1 mouse cellular context compared by ENCODE assay signal in the genomic region with DNA sequence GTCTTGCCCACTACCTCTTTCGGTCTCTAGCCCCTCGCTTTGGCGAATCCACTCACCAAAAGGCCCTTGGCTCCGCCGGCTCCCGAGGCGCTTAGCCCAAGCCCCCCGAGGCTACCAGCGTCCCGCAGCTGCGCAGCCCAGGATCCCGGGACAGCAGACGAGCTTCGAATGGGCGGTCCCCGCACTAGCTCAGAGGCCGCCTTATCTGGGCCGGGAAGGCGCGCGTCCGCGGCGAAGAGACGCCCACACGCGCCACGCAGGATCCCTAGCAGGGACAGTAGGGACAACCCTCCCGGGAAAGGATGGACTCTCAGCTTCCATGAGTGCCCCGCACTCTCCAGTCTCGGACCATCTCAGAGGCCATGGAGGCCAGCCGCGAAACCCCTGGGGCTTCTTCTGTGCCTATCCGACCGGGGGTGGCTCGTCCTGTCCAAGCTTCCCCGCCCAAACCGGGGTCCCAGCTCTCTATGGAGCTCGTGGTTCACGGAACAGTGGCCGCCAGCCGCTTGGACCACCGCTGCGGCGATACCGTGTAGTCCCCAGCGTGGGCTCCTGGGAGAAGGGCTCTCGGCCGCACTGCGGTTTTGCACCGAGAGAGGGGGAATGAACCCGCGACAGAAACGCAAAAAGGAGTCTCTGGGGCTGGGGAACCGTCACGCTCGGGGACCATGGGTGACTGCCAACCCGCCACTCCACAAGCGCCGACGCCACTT.
TF ChIP-seq lines count a peak whose summit lies in the region.

No protein-coding gene starts in this region.

TF ChIP-seq in CH12.LX, 34 proteins besides CTCF, POLR2A, EP300 and RAD21 (continued from another document):
- no peak for TF ChIP-seq POLR2AphosphoS2 (IDR thresholded peaks at IDR 0.05; ENCODE audit: low read depth, low read length)
- no peak for TF ChIP-seq ZNF384 (IDR thresholded peaks at IDR 0.05; ENCODE audit: low read depth, low read length)
- TF ChIP-seq PAX5 (IDR thresholded peaks at IDR 0.05; ENCODE audit: low read length): no peak
- TF ChIP-seq MAX (IDR thresholded peaks at IDR 0.05; ENCODE audit: low read length): no peak
- TF ChIP-seq ZC3H11A (IDR thresholded peaks at IDR 0.05; ENCODE audit: low read depth, low read length): no peak
- no peak for TF ChIP-seq BHLHE40 (IDR thresholded peaks at IDR 0.05; ENCODE audit: low read depth, low read length)
- TF ChIP-seq ELF1 (IDR thresholded peaks at IDR 0.05; ENCODE audit: low read depth, low read length): no peak
- no peak for TF ChIP-seq TBP (conservative IDR thresholded peaks at IDR 0.05; ENCODE audit: low read depth, low read length)
